Mouse (Mus musculus) intestine, embryonic 16.5 days (tissue): Measurements from ENCODE around the gene Map2k7. TPM values are rescaled to one million over a fixed set of nuclear protein-coding genes. Genes with fewer than 3 reads are reported as not detected.

Experiments used
- ATAC-seq: fragments of 200-750 bp; cut with Nextera tagmentation; 2 replicates; pipeline ENCODE4 v1.8.0; 2017; ENCODE audit warnings: moderate TSS enrichment, moderate library complexity
- H3K27ac ChIP-seq: fragments of 300-500 bp; sonication (generic); 2 replicates; pipeline ENCODE4 v1.5.1; 2014; ENCODE audit warnings: mild to moderate bottlenecking, low read length
- H3K27me3 ChIP-seq: fragments of 300-500 bp; sonication (generic); replicated peaks from 2 replicates; pipeline ENCODE4 v1.6.1; 2014; ENCODE audit warnings: low read length, control low read depth, mixed read lengths; ENCODE audit not compliant: control insufficient read depth, insufficient read depth
- H3K36me3 ChIP-seq: fragments of 300-500 bp; sonication (generic); 2 replicates; pipeline ENCODE4 v1.6.1; 2014; ENCODE audit warnings: low read length, control low read depth; ENCODE audit not compliant: control insufficient read depth, insufficient read depth
- H3K4me1 ChIP-seq: fragments of 300-500 bp; sonication (generic); 2 replicates; pipeline ENCODE4 v1.6.1; 2014; ENCODE audit warnings: low read length, control low read depth, mixed read lengths; ENCODE audit not compliant: control insufficient read depth, insufficient read depth
- H3K4me2 ChIP-seq: fragments of 300-500 bp; sonication (generic); 2 replicates; pipeline ENCODE4 v1.6.1; 2014; ENCODE audit warnings: low read depth, low read length, control low read depth
- H3K4me3 ChIP-seq: fragments of 300-500 bp; sonication (generic); 2 replicates; pipeline ENCODE4 v1.5.1; 2014; ENCODE audit warnings: mild to moderate bottlenecking, low read length
- H3K9ac ChIP-seq: fragments of 300-500 bp; sonication (generic); 2 replicates; pipeline ENCODE4 v1.6.1; 2014; ENCODE audit warnings: low read depth, low read length
- H3K9me3 ChIP-seq: fragments of 300-500 bp; sonication (generic); 2 replicates; pipeline ENCODE4 v1.6.1; 2016; ENCODE audit warnings: low read length, control low read depth; ENCODE audit not compliant: control insufficient read depth
- WGBS: fragments of 180-500 bp; shearing (Covaris S2); extraction: QIAGEN DNeasy Blood & Tissue Kit; methylation state at CpG from one replicate; pipeline ENCODE4 v1.1.7; 2014; 5-methylcytosine and 5-hydroxymethylcytosine counted together
- polyA plus RNA-seq: library from polyadenylated mRNA; unstranded; fragments of >200 nt; fragmentation: Nextera tagmentation; extraction: Ambion mirVana; gene quantifications from 2 replicates; pipeline ENCODE4 v1.2.1, GENCODE M21; 2015

Gene Map2k7
- polyA plus RNA-seq, 1 experiment from 2014 or later: 18.8 TPM

DNA sequence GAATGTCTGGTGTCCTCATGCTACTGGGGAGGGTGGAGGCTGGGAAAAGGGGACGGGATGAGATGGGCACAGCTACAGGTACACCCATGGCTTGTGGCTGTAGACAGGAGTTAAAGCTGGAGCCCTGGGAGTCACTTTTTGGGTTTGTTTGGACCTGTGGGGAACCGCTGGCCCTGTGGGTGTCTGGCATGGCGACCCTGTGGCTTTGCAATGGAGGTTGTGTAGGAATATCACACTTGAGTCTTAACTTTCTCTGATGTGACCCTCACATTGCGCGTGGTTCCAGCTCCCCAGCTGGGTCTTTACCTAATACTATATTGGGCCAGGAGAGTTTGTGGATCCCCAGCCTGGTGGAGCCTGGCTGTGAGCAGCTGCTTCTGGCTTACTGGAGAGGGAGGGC is 6.5 kb downstream of the Map2k7 start:
- Histone ChIP-seq H3K4me1 (peaks cover 21% of the 10 kb centered on the region), H3K9me3 (no peaks in the 10 kb centered on the region), H3K4me2 (no peak overlapping the region), H3K36me3 (peaks cover 25% of the 10 kb centered on the region), H3K27me3 (no peaks in the 10 kb centered on the region), H3K27ac (no peak overlapping the region), H3K4me3 (no peak overlapping the region), H3K9ac (no peak overlapping the region)
- WGBS: 95% methylated on average over 5 of the region's 5 CpGs
- ATAC-seq: no peak

DNA sequence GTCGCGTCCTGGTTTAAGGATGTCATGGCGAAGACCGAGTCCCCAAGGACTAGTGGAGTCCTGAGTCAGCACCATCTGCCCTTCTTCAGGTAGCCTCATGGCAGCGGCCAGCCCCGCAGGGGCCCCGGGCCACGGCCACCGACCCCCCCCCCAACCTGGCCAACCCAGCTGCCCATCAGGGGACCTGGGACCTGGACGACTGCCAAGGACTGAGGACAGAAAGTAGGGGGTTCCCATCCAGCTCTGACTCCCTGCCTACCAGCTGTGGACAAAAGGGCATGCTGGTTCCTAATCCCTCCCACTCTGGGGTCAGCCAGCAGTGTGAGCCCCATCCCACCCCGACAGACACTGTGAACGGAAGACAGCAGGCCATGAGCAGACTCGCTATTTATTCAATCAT is 7.2 kb downstream of the Map2k7 start:
- H3K4me2 ChIP-seq: no peak overlapping the region
- no peak overlapping the region for H3K4me3 ChIP-seq
- no peaks in the 10 kb centered on the region for H3K27me3 ChIP-seq
- no peak for ATAC-seq
- H3K36me3 ChIP-seq: peaks cover 25% of the 10 kb centered on the region
- no peak overlapping the region for H3K9ac ChIP-seq
- WGBS: 84% methylated on average over 13 of the region's 13 CpGs
- no peak overlapping the region for H3K27ac ChIP-seq
- H3K4me1 ChIP-seq: peaks cover 16% of the 10 kb centered on the region; the same call in 1 of the 2 replicates
- no peaks in the 10 kb centered on the region for H3K9me3 ChIP-seq

DNA sequence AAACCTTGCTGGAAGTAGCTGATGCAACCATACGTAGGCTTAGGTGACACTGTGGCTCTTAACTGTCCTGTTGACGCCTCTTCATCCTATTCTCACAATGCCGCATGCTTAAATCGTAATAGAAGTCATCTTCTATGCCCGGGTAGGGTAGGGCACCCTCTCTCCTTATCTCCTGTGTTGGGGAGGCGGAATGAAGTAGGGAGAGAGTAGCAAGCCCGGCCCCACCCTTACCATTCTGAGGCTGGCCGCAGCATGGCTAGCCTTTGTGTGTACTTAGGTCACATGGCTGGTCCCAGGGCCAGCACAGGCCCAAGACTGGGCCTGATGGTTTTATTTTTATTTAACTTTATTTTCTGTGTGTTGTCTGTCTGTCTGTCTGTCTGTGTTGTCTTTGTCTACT is 8.7 kb downstream of the Map2k7 start:
- ATAC-seq: no peak
- Histone ChIP-seq H3K4me3 (no peak overlapping the region), H3K4me1 (peaks cover 8% of the 10 kb centered on the region), H3K4me2 (no peak overlapping the region), H3K9me3 (no peaks in the 10 kb centered on the region), H3K9ac (no peak overlapping the region), H3K36me3 (peaks cover 25% of the 10 kb centered on the region), H3K27me3 (no peaks in the 10 kb centered on the region), H3K27ac (no peak overlapping the region)
- WGBS: 75% methylated on average over 8 of the region's 8 CpGs

DNA sequence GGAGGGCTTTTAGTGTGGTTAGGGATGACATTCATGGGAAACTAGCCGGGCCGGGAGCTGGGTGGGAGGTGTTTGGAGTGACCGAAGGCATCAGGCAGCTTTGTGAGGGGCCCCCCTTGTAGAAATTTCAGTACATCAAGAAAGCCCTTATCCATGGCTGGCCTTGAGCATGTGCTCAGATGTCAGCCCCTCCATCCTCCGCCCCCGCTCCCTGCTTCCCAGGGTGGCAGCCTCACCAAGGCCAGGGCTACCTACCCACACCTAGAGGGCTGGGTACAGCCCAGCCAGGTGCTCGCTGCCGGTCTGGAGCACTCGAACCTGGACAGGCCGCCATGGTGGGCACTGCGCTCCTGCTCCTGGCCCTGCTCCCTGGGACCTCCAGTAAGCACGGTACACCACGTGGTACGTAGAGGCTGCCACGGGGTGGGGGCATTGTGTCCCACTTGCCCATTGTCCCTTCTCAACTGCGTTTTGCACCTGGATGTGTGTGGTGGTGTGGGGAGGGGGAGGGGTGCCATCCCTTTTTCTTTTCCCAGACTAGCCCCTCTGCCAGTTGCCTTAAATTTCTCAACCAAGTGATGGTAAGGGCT is 9.5 kb downstream of the Map2k7 start, which contains the start of gene Tgfbr3l:
TSS of gene Tgfbr3l (plus strand) at position 264 of the 590 bp plus-strand sequence.
- no peak within 1 kb of the TSS; the same call in 1 of the 2 replicates for H3K27ac ChIP-seq
- 75% methylated on average over 15 of the region's 15 CpGs for WGBS

DNA sequence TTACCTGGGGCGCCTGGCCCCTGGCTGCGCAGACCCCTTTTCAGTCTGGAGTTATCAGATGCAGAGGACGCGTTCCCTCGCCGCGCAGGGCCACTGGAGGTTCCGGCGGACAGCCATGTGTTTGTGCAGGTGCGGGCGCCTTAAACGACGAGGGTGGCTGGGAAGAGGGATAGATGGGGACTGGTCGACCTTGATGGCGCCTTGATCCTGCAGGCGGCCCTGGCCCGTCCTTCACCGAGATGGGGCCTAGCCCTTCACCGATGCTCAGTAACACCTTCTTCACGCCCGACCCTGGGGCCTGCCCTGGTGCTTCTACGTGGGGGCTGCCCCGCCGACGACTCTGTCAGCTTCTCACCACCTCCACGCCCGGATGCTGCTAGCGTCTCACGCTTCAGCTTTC is 10.7 kb downstream of the Map2k7 start:
- H3K4me2 ChIP-seq: no peak overlapping the region
- whole genome bisulfite sequencing: 23% methylated on average over 29 of the region's 29 CpGs
- no peak for ATAC-seq
- H3K4me1 ChIP-seq: peaks cover 19% of the 10 kb centered on the region
- no peaks in the 10 kb centered on the region for H3K27me3 ChIP-seq
- no peaks in the 10 kb centered on the region for H3K9me3 ChIP-seq
- no peak overlapping the region for H3K4me3 ChIP-seq
- H3K9ac ChIP-seq: peak overlapping the region; percentile 25; the same call in 1 of the 2 replicates
- no peak overlapping the region for H3K27ac ChIP-seq
- peaks cover 16% of the 10 kb centered on the region for H3K36me3 ChIP-seq

More for the DNA sequence above, 9.5 kb downstream of the Map2k7 start, which contains the start of gene Tgfbr3l:
- Histone ChIP-seq H3K4me3 (no peak within 1 kb of the TSS), H3K9ac (peak within 1 kb of the TSS; percentile 25; the same call in 1 of the 2 replicates), H3K36me3 (peaks cover 24% of the 10 kb centered on the region), H3K4me1 (peaks cover 12% of the 10 kb centered on the region), H3K9me3 (no peaks in the 10 kb centered on the region), H3K27me3 (no peaks in the 10 kb centered on the region), H3K4me2 (no peak within 1 kb of the TSS)
- no peak for ATAC-seq

DNA sequence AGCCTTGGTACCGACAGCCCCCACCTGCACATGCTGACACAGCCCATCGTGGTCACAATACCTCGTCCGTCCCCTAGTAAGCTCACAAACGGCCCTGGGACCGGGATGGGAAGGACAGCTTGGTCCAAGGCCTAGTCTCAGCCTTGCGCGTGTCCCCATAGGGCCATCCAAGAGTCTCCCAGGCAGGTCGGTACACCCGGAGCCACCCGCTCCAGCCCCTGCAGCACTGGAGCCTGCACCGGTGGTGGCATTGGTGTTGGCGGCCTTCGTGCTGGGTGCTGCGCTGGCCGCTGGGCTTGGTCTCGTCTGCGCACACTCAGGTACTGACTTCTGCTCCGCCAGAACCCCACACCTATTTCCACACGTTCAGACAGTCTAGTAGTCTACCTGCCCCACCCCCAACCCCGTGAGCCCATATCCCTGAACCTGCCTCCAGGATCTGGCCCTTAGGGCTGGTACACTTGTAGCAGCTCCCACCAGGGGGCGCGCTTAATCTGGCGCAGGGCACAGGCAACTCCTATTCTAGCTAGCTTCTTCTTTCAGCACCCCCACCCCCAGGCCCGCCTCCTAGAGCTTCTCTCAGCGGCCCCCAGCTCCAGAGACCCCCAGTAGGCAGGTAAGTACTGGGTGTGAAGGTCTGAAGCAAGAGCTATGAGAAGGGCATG is 11.9 kb downstream of the Map2k7 start:
- H3K4me2 ChIP-seq: no peak overlapping the region
- WGBS: 39% methylated on average over 26 of the region's 26 CpGs
- no peak overlapping the region for H3K9ac ChIP-seq
- peaks cover 10% of the 10 kb centered on the region for H3K36me3 ChIP-seq
- H3K27me3 ChIP-seq: no peaks in the 10 kb centered on the region
- ATAC-seq: peak; percentile 26
- no peak overlapping the region for H3K27ac ChIP-seq
- no peaks in the 10 kb centered on the region for H3K9me3 ChIP-seq
- no peak overlapping the region for H3K4me3 ChIP-seq
- H3K4me1 ChIP-seq: peaks cover 20% of the 10 kb centered on the region

DNA sequence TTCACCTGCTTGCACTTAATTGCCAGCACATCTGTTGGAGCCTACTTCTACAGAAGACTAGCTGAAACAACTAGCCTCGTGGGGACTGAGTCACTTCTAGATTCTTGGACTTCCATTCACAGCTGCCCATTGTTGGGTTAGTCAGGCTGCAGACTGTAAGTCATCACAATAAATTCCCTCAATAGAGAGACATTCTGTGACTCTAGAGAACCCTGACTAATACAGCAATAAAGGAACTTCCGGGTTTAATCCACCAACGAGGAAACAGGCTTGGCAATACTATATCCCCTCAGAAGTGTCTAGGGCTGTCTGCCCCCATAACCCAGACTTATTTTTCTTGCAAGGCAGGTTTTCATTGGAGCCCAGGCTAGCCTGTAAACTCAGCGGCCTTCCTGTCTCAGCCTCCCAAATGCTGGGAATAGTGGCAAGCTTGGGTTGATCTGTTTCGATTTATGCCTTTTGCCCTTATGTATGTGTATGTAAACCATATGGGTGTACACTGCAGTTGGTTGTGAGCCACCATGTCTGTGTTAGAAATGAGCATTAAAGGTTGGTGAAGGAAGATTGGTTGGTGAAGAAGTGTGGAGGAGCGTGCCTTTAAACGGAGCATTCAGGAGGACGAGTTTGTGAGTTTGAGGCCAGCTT is 13.7 kb downstream of the Map2k7 start:
- Histone ChIP-seq H3K9me3 (no peaks in the 10 kb centered on the region), H3K4me3 (peak overlapping the region; percentile 98), H3K27me3 (no peaks in the 10 kb centered on the region), H3K4me2 (peak overlapping the region; percentile 75), H3K27ac (no peak overlapping the region; the same call in 1 of the 2 replicates), H3K9ac (peak overlapping the region; percentile 93), H3K4me1 (peaks cover 20% of the 10 kb centered on the region), H3K36me3 (peaks cover 14% of the 10 kb centered on the region; the same call in 1 of the 2 replicates)
- ATAC-seq: peak; percentile 0; the same call in 1 of the 2 replicates
- WGBS: 43% methylated on average over 8 of the region's 8 CpGs

DNA sequence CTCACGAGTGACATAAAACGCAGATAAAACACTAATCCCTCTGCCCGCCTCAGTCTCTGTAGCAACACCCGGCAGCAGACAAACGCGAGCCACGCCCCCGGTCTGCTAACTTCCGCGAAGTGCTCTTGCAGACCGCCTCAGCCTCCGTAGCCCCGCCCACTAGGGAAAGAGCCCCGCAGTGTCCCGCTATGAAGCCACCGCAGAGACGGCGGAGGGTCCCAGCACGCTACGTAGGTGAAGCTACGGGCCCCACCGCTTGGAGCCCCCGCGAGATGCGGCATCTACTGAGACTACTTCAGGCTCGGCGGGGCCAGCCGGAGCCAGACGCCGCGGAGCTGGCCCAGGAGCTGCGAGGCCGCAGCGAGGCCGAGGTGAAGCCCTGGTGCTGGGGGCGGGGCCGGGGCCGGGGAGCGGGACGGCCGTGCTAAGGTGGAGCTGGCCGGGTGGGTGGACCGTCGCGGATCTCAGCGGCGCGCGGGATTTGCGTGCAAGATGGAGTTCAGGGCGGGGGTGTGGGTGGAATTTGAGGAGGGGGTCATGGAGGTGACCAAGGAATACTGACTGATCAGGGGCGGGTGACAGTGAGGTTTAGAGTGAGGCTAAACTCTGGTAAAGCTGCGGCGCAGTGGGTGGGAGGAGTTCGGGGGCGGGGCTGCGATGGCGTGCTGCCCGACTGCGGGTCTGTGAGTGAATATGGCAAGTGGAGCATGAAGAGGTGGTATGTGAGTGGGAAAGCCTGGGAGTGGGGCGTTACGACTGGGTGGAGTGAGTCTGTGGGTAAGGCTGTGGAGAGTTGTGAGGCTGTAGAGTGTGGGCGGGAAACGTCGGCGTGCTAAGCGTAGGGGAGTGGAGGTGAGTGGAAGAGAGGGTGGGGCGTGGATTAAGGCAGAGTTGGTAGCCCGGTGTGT is 14.6 kb downstream of the Map2k7 start, which contains the start of gene Snapc2:
TSS of gene Snapc2 (plus strand) at position 147 of the 908 bp plus-strand sequence.
- ATAC-seq: peak; percentile 93
- Histone ChIP-seq H3K27me3 (no peaks in the 10 kb centered on the region), H3K9ac (peak within 1 kb of the TSS; percentile 93), H3K4me1 (peaks cover 23% of the 10 kb centered on the region), H3K4me2 (peak within 1 kb of the TSS; percentile 75), H3K36me3 (peaks cover 12% of the 10 kb centered on the region; the same call in 1 of the 2 replicates), H3K4me3 (peak within 1 kb of the TSS; percentile 98), H3K27ac (peak within 1 kb of the TSS; percentile 93), H3K9me3 (no peaks in the 10 kb centered on the region)
- under 1% methylated on average over 69 of the region's 69 CpGs for WGBS
